Mouse (Mus musculus) liver, postnatal 0 days (tissue): ENCODE measurements around the gene Habp2.

ENCODE experiments used
- CTCF ChIP-seq: sonication (generic); IDR thresholded peaks from 2 replicates; pipeline ENCODE4 v1.5.1; 2016; ENCODE audit warnings: antibody characterized with exemption, low read depth
- EP300 ChIP-seq: IDR thresholded peaks from 2 replicates; pipeline ENCODE4 v1.6.1; 2016; ENCODE audit warnings: antibody characterized with exemption, low read depth, mild to moderate bottlenecking

DNA sequence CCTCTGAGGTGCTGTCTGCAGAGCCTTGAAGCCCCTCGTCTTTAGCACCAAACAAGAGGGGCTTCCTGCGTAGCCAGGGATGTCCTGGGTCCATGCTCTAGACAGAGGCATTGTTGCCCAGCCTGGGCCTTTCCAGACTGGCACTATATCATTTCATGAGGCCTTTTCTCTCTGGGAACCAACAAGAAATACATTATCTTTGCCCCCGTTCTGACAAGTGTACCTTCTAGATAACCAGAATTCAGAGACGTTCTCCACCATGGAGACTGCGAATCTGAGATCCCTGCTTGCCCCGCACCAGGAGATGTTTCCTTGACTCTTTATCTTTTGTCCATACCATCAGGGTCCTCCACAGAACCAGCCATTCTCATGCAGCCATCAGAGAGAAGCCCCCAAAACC is 32.7 kb downstream of the Habp2 start:
- TF ChIP-seq CTCF, result no peak
- TF ChIP-seq EP300, result no peak
